Mouse (Mus musculus) heart, adult 2 months (tissue): ENCODE results near the gene Tnrc6a.

ENCODE experiments used
- CTCF ChIP-seq: fragments of 200-600 bp; IDR thresholded peaks from 2 replicates; pipeline ENCODE4 v1.8.1; 2022; ENCODE audit warnings: antibody characterized with exemption, mild to moderate bottlenecking, moderate library complexity
- EP300 ChIP-seq: fragments of 200-500 bp; IDR thresholded peaks from 2 replicates; pipeline ENCODE4 v1.6.1; 2011; ENCODE audit warnings: low read depth, low read length, control low read depth; ENCODE audit not compliant: insufficient read depth
- POLR2A ChIP-seq: fragments of 200-500 bp; IDR thresholded peaks from 2 replicates; pipeline ENCODE4 v1.6.1; 2011; ENCODE audit warnings: mild to moderate bottlenecking, low read depth, low read length, control low read depth; ENCODE audit not compliant: insufficient read depth

DNA sequence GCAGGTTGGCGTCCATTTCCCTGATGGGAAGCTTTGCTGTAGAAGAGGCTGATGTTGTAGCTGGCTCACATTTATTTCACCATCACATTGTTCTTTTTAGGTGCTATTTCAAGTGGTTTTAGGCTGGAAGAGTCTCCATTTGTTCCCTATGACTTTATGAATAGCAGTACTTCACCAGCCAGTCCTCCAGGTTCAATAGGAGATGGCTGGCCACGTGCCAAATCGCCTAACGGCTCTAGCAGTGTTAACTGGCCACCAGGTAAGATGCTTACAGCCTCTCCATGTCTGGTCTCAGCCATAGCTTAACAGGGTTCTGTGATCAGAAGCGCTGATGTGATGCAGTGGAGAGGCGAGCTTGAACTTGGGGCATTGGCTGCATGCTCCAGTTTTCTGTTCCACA, 62.8 kb downstream of the Tnrc6a start:
- no peak for TF ChIP-seq CTCF
- no peak for TF ChIP-seq EP300
- TF ChIP-seq POLR2A: no peak
